Mouse (Mus musculus): ENCODE data around the gene Rgp1.

Rgp1 gene

DNA sequence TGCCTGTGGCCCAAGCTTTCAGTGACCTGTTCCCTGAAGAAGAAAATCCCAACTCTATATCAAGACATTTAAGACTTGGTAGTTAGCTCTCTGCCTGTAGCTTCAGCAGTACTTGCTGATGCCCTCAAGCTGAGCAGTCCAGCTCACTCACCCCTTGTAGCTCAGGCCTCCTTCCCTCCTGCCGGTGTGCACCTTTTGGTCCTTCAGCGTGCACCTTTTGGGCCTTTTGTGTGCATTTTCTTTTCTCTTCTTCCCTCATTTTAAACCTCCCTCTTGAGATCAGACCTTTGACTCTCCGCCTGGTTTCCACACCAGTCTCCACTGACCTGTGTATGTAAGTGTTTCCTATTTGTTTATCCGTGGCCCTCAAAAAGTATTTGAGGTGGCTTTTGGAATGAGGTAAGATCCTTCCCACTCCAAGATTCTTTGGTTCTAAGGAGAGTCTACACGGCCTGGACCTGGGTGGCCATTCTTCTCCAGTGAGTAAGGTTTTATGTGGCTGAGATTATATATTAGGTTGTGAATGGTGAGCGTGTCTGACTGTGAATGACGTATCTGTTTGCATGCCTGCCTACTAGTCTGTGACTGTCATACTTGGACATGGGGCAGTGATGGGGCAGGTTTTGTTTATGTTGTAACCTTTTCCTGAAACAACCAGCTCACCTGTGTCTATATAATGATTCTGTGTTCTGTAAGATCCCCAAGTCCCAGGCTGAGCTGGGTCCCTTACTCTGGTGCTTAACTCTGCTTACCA lies 56.3 kb downstream of the Rgp1 start:
- DNase-seq (ENCODE audit: low read depth, low spot score), result no peak

DNA sequence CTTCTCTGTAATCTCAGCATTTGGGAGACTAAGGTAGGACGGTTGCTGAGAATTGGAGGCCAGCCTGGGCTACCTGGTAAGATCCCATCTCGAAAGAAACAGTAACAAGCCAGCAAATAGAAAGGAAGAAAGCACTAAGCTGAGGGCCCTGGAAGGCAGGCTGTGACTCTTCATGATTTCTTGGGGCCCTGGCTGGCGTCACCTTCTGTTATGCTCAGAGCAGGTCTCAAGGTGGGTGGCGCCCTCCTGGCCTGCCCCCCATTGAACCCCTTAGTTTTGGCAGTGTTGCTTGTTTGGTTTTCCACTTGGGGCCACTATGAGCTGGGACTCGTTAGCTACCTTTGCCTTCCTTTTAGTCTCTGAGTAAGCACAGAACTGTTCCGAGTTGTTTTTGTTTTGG lies 58.2 kb downstream of the Rgp1 start:
- no peak for DNase-seq (ENCODE audit: low read depth, low spot score)
